Mouse (Mus musculus) kidney, postnatal 25 days (tissue): ENCODE measurements around the gene Iqsec2.
A peak's percentile ranks its signal among the peaks of the same experiment; 100 is the strongest.
"Not testable (repeated sequence)": the region's sequence is repeated elsewhere in the genome, so short reads cannot be mapped to it uniquely, and the experiment has no call there.

ENCODE experiments used
- DNase-seq, 2 experiments: peaks; one replicate each; pipeline ENCODE4 v3.0.0; 2021; ENCODE audit warnings: mixed read lengths in 2 of 2

Gene Iqsec2

DNA sequence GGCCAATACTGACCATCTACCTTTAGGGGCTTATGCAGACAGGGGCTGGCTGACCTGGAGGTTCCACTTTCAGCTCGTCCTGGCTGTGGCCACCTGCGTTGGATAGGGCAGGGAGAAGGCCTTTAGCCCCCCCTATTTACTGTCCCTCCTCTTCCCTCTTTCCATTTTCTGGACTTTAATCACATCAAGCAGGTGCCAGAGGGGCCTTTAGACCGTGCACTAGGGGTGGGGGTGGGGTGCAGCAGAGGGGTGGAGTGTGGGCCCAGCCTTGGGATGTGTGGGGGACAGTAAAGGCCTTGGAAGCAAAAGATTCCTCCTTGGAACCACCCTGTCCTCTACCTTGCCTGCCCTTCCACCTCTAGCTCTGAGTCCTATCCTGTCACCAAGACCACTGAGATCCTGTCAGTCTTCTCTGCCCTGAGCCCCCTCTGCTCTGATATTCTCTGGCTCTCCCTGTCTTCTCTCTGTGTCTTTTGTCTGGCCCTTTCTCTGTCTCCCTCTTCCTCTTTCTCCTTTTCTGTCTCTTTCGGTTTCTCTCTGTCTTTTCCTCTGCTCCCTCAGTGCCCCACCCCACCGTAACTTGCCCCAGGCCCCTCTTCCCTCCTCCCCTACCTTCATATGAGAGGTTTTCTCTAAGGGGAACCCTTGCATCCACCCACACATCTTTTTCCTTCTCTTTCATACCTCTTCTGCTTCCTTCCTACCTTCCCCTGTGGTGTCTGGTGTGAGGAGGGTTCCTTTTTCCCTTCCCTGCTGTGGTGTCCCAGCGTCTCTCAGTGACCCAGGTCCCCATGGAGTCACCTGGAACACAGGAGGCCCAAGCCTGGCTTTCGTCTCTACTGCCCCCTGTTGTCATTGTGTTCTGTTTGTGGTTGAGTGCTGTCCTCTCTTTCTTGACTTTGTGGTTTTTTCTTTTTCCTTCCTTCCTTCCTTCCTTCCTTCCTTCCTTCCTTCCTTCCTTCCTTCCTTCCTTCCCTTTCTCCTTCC, 35.9 kb downstream of the Iqsec2 start:
- DNase-seq = no peak

DNA sequence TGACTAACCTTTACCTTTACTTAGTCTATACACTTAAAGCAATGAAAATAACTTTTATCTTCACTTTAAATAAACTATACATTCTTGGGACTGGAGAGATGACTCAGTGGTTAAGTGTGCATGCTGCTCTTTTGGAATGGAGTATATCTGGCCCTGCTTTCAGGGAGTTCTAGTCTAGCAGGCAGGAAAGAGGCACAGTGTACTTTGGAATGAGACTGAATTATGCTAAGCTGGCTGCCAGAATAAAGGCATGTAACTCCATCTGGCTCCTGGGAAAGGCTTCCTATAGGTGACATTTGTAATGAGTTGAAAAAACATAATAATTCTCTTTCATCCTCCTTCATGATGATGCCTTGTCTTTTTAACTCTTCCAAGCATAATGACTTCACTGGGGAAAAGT, 43.1 kb downstream of the Iqsec2 start:
- DNase-seq = no peak

DNA sequence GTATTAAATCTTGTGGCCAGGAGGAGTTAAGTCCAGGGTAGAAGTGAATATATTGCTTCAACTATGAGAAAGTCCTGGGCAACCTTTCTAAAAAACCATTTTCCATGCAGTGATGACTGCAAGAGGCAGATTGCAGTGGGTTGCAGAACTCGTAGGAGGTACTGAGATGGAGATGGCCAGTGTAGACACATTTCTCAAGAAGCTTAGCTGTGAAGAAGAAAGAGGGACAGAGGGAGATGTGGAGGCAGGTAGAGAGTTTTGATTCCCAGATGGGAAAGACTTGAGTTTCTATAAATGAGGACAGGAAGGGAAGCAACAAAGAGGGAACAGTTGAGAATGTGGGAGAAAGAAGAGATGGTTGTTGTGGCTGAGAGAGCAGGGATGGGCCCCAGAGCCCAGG, 47.2 kb downstream of the Iqsec2 start:
- no peak for DNase-seq

DNA sequence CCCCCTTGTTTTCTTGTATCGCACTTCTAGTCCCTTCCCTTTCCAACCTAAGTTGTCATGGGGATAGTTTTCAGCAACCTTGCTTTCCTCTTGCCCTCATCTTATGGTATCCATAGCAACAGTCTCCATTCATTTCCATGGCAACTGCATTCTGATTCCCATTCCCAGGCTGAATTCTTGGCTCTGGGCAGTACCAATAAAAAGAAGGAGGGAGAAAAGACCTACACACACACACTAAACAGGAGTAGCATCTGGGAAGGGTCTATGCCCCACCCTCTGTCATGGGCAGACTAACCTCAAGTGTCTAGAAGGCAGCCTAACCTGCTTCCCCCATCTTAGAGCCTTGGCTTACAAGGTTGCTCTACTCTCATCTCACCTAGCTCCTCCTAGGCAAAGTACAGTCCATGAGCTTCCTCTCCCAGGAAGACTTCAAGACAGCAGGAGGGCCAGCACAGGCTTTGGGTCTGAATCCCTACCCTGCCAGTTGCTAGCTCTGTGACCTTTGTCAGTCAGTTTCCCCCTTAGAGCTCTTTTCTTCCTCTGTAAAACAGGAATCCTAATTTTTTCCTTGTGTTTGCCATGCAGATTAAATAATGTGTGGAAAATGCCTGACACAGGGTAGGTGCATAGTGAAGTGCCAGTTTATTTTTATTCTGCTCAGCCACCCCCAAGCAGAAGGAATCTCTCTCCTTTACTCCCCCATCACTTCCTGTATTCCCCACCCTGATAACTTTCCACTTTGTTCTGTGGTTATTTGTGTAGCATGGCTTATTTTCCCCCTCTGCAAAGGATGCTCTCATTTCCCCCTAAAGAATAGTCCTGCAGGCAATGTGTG, 54.0 kb downstream of the Iqsec2 start:
- DNase-seq = no peak

DNA sequence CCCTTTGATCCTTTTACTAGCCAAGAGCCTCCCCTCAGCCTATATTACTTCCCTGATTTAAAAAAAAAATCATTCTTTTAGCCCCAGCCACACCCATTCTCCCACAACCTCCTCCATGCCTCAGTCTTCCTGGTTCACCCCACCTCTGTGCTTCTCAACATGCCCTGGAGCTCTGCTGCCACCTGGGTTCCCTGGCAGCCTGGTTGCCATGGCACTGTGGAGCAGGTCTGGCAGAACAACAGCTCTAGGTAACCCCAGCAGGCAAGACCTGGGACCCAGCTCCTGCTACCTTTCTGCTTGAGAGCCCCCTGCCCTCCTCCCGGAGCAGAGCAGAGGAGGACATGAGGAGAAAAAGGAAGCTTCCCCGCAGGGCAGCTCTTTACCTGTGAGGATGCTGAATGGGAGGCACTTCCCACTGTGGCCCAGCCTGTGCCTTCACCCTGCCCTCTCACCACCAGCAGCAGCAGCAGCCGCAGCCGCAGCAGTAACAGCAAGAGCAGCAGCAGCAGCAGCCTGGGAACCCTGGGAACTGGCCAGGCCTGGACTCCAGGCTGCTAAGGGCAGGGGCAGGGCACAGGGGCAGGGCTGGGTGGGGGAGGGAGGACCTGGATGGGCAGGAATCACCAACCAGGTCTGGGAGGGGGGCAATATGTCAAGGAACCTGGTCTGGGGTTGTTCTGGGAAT, 57.8 kb downstream of the Iqsec2 start:
- DNase-seq = peak in 1 of 2 experiments; percentile 67

DNA sequence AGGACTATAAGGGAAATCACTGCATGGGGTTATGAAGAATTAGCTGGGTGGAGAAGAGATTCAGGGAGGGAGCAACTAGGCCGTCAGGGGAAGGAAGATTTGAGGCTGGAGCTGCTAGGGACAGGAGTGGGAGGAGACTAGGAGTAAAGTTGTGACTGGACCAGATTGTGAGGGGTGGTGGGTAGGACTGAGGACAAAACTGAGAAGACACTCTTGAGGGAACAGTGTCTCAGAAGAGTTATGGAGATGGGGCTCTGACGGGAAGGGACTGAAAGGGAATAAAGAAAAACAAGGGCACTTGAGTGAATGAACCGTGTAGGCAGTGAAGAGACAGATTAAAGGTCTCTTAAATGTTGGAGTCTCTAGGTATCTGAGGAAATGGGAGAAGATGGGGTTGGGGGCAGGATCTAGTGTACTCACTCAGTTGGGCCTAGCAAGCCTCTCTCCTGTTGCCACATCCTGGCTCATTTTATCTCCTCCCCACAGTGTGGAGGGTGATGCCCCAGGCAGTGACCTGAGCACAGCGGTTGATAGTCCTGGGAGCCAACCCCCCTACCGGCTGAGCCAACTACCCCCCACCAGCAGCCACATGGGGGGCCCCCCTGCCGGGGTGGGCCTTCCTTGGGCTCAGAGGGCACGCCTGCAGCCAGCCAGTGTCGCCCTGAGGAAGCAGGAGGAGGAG, 58.5 kb downstream of the Iqsec2 start:
- no peak for DNase-seq

DNA sequence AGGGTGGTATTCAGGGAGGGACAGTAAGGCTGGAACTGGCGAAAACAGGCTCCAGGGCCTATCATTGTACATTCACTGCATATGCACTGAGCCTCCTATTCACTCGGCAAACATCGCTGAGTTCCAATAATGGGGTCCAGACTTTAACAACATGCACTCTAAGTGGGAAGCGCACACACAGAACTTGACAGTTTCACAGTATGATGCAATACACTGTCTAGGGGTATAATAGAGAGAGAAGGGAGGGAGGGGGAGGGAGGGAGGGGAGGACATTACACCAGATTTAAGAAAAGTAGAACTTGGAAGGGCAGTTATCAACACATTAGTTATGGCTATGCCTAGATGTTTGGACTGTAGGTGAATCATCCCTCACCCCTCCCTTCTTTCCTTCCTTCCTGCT, 59.2 kb downstream of the Iqsec2 start:
- DNase-seq = no peak

DNA sequence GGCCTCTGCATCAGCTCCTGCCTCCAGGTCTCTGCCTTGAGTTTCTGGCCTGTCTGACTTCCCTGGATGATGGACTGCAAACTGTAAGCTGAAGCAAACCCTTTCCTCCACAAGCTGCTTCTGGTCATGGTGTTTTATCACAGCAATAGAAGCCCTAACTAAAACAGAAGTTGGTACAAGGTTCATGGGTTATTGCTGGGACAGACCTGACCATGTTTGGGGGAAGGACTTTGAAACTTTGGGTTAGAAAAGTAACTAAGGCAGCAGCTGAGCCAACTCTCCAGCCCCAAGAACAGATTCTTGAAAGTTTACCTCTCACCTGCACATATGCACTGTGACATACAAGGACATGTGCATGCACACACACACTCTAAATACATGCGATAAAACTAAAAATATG, 61.4 kb downstream of the Iqsec2 start:
- peak in 1 of 2 experiments; percentile 42 for DNase-seq

DNA sequence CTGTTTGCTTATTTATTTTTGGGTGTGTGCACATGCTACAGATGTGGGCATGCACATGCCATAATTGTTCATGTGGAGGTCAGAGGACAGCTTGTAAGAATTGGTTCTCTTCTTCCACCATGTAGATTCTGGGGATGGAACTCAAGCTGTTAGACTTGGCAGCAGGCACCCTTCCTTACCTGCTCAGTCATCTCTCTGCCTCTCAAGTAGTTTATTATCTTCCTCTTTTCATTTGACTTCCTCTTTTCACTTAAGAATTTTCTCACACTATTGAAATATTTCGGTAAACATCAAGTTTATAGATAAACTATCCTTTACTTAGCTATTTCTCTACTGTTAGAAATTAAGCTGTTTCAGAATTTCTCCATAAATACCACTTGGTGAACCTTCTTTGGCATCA, 70.6 kb downstream of the Iqsec2 start:
- no peak for DNase-seq

DNA sequence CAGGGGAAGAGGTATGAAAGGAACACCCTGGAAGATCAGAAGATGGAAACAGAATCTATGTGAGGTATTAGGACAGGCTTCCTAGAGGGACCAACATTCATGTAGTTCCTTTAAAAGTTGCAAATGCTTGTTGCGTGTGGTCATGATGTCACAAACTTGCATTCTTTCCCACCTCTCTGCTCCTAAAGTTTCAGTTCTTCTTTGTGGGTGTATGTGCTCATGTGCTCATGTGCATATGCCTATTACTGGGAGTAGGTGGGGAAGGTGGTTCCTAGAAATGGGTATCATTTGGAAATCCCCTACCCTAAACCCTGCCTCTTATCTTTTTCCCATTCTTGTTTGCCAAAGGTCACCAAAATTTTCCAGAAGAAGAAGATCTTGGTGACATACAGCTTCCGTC, 74.5 kb downstream of the Iqsec2 start:
- no peak for DNase-seq

DNA sequence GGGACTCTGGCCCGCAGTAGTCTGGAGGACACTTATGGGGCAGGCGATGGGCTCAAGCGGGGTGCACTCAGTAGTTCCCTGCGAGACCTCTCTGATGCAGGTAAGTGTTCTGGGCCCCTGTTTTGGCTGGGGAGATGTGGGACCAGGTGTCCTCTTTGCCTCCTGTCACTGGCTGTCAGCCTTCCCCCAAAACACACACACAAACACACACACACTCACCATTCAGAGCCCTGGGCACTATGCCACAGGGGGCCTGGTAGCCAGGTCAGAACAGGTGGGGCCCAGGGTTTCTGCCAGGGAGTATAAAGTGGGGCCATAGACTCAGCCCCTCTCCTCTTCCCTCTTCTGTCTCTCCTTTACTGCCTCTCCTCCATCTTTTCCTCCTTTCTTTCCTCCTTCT, 77.7 kb downstream of the Iqsec2 start:
- peak in 1 of 2 experiments; percentile 49 for DNase-seq

DNA sequence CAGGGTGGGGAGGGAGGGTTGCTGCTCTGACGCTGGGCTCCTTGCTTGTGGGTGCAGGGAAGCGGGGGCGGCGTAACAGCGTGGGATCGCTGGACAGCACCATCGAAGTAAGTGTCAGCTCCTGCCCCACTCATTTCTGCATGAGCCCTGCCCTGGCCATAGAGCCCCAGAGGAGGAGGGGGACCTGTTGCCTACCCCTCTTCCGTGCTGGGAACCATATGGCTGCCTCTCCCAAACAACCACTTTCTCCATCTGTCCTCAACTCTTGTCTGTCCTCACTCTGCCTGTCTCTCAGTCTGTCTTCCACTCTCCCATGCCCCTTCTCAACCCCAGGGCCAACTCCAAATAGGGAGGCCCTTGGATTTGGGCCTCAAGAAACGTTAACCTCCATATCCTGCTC, 78.2 kb downstream of the Iqsec2 start:
- no peak for DNase-seq

DNA sequence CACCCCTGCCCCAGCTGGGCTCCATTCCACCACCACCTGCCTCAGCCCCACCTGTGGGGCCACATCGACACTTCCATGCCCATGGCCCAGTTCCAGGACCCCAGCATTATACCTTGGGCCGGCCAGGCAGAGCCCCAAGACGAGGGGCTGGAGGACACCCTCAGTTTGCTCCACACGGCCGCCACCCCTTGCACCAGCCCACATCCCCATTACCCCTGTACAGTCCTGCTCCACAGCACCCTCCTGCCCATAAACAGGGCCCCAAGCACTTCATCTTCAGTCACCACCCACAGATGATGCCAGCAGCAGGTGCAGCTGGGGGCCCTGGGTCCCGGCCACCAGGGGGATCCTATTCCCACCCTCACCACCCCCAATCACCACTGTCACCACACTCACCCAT, 79.2 kb downstream of the Iqsec2 start:
- DNase-seq = no peak

DNA sequence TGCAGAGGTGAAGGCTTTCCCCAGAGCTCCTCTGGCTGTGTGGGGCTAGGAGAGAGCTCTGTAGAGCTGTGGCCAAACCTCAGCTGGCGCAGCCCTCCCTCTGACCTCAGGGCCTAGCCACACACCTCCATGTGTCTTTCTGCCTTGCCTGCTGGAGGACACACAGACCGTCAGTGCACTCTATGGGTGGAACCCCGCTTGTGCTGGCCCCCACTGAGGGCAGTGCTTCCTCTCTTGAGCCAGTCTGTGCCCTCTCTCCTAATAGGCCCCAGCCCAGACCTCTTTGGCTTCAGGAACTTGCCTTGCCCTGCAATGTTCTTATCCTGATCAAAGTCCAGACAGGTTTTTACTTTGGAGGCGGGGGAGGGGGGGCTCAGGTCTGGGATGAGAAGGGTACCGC, 80.2 kb downstream of the Iqsec2 start:
- peak in 1 of 2 experiments; percentile 71 for DNase-seq

DNA sequence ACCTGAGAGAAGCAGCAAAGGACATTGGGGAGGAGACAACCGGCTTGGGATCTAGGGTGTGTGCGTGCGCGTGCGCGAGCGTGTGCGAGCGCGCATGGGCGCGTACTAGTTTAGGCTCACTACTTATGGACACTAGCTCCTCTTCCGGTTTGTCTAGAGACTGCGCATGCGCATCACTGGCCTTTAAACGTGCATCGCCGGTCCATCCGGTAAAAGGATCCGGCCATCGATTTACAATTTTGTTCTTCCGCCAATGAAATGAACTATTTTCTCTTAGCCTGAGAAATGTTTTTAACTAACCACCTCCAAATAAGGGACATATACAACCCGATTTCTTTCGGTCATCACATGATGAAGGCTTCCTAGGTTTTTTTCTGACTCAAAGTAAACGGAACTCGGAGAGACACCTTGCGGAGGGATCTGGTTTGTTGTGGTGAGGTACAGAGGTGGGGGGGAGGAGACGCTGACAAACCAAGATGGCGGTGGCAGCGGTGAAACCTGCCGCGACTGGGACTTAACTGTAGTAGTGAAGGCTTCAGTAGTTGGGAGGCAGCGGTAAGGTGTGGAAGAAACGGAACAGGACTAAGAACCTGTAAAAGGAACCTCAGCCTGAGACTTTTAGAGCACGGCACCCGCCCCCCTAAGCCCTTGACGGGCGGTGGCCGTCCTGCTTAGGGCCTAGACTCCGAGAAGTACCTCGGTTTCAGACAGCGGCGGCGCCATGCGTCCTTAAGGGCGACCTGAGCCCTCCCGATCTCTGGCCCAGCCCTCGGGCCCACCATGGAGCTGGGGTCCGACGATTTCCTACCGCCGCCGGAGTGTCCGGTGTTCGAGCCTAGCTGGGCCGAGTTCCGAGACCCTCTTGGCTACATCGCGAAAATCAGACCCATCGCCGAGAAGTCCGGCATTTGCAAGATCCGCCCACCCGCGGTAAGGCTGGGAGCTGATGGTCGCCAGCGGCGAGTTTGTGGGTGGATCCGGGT, 89.0 kb downstream of the Iqsec2 start, which contains the start of gene Kdm5c:
Gene Kdm5c (plus strand): TSS at position 240 of the 983 bp plus-strand sequence.
- peak; percentile 95 to 100 for DNase-seq

DNA sequence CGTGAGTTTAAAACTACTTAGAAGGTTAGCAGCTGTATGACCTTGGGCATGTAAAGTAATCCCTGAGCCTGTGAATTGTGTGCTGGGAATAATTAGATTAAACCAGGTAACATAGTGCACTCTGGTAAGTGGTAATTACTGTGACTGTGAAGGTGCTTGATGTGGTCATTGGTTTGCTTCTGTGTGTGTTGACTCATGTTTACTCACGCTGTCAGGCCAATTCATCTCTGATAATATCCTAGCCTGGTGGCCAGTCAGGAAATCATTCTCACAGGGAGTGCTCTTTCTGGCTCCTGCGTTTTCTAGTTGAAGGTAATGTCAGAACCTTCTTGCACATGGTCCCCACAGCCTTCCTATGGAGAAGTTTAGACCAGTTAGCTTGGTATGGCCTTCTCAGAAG, 90.1 kb downstream of the Iqsec2 start:
- no peak for DNase-seq

DNA sequence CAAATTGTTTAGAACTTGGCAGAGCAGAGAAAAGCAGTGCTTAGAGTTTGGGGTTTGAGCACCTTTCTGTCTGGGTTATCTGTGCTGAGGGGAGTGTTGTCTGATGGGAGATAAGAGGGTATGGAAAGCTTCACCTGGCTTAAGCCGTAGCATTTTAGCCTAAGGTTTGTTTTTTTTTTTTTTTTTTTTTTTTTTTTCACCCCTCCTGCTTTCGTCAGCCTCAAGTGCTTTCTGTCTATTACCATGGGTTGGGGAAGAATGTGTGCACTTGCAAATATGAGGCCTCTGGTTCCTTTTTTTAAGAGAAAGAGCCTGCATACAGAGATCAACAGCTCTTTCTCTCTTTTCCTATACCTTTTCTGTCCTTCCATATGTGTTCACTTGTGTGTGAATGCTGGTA, 91.7 kb downstream of the Iqsec2 start:
- no peak for DNase-seq

DNA sequence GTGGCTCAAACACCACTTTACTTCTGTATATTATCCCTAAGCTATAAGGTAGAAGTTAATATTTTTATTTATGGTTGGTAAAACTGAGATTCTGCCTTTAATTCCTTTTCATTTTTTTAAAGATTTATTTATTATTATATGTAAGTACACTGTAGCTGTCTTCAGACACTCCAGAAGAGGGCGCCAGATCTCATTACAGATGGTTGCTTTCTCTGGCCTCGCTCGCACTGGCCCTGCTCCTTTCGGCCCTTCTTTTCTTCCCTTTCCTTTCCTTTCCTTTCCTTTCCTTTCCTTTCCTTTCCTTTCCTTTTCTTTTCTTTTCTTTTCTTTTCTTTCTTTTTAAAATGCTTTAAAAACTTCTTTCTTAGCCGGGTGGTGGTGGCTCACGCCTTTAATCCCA, 99.1 kb downstream of the Iqsec2 start:
- not testable (repeated sequence) for DNase-seq

DNA sequence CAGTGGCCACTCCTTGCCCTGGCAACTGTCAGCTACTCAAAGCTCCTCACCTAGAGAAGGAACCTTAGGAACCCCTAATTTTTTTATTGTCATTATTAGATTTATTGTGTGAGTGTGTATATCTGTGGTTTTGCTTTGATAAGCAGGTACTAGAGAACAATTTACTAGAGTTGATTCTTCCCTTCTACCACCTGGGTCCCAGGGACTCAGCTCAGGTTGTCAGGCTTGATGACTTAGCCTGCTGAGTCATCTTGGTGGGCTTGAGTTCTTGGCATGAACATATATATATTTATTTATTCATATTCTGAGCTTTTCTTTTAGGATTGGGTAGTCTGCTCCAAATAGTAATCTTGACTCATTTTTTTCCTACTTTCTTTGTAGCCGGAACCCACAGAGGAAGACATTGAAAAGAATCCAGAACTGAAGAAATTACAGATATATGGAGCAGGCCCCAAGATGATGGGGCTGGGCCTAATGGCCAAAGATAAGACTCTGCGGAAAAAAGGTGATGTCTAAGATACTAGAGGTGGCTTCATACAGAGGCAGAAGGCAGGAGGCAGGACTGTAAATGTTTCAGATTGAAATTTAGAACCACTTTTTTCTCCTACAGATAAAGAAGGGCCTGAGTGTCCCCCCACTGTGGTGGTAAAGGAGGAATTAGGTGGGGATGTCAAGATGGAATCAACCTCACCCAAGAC, 100.6 kb downstream of the Iqsec2 start:
- DNase-seq = no peak

DNA sequence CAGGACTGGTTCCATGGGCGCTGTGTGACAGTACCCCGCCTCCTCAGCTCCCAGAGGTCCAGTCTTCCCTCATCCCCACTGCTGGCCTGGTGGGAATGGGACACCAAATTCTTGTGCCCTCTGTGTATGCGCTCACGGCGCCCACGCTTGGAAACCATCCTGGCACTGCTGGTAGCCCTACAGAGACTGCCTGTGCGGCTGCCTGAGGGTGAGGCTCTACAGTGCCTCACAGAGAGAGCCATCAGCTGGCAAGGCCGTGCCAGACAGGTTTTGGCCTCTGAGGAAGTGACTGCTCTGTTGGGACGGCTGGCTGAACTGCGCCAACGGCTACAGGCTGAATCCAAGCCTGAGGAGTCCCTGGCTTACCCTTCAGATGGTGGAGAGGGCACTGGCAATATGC, 127.1 kb downstream of the Iqsec2 start:
- no peak for DNase-seq
